Mouse (Mus musculus) CH12.LX (cell line): ENCODE data around the gene Gstm5. TPM values are rescaled to one million over a fixed set of nuclear protein-coding genes. Genes with fewer than 3 reads are reported as not detected.

Experiments
- DNase-seq: peaks from one replicate; pipeline ENCODE4 v3.0.0-alpha.2; 2013; ENCODE audit errors: extremely low read depth
- H3K27ac ChIP-seq: 2 replicates; pipeline ENCODE4 v1.5.1; 2012; ENCODE audit warnings: low read depth, mild to moderate bottlenecking, control low read depth, moderate library complexity; ENCODE audit not compliant: insufficient read depth
- H3K27me3 ChIP-seq: replicated peaks from 2 replicates; pipeline ENCODE3; 2012; ENCODE audit warnings: inconsistent platforms
- H3K36me3 ChIP-seq, 2 experiments: replicated peaks in 1 of 2; 2 replicates each; pipeline versions ENCODE3 to v1.6.1; 2012; ENCODE audit warnings: inconsistent platforms in 1 of 2, low read length in 1 of 2, mild to moderate bottlenecking in 1 of 2, mixed read lengths in 1 of 2, moderate library complexity in 1 of 2; ENCODE audit not compliant: control insufficient read depth in 1 of 2, insufficient read depth in 1 of 2
- H3K4me1 ChIP-seq, 2 experiments: 2 replicates each; pipeline ENCODE4 v1.6.1; 2012; ENCODE audit warnings: inconsistent platforms in 1 of 2, moderate library complexity in 1 of 2; ENCODE audit not compliant: insufficient read depth in 2 of 2, control insufficient read depth in 1 of 2
- H3K4me2 ChIP-seq: 2 replicates; pipeline ENCODE4 v1.6.1; 2012; ENCODE audit warnings: low read depth, mild to moderate bottlenecking, control low read depth; ENCODE audit not compliant: poor library complexity, insufficient read depth, severe bottlenecking
- H3K4me3 ChIP-seq, 3 experiments: fragments of 150-350 bp in 1 of 3; sonication (generic) in 1 of 3; replicated peaks in 1 of 3; 2 replicates each; pipeline versions ENCODE3 to v1.5.1; 2011 to 2012; ENCODE audit warnings: low read depth in 2 of 3, low read length in 2 of 3, mild to moderate bottlenecking in 2 of 3, moderate library complexity in 2 of 3, control low read depth in 1 of 3, improper control_type of control experiment in 1 of 3, inconsistent platforms in 1 of 3, mixed read lengths in 1 of 3; ENCODE audit not compliant: poor library complexity in 1 of 3
- H3K79me2 ChIP-seq: replicated peaks from 2 replicates; pipeline ENCODE4 v1.6.1; 2012; ENCODE audit warnings: mild to moderate bottlenecking, moderate library complexity; ENCODE audit not compliant: control insufficient read depth, poor library complexity, insufficient read depth, severe bottlenecking; ENCODE audit errors: extremely low read depth
- H3K9ac ChIP-seq: 2 replicates; pipeline ENCODE4 v1.6.1; 2012; ENCODE audit warnings: low read depth, mild to moderate bottlenecking, control low read depth, moderate library complexity; ENCODE audit not compliant: insufficient read depth
- H3K9me3 ChIP-seq: replicated peaks from 2 replicates; pipeline ENCODE3; 2012; ENCODE audit warnings: low read length, inconsistent platforms, mixed read lengths
- BHLHE40 ChIP-seq: IDR thresholded peaks from 2 replicates; pipeline ENCODE4 v1.6.1; 2011; ENCODE audit warnings: mild to moderate bottlenecking, low read depth, low read length, improper control_type of control experiment
- CTCF ChIP-seq, 2 experiments: IDR thresholded peaks in 1 of 2; conservative IDR thresholded peaks in 1 of 2; 2 replicates each; pipeline ENCODE4 v1.5.1; 2011 to 2012; ENCODE audit warnings: low read depth in 2 of 2, low read length in 2 of 2, improper control_type of control experiment in 1 of 2, inconsistent platforms in 1 of 2, mild to moderate bottlenecking in 1 of 2, moderate library complexity in 1 of 2
- E2F4 ChIP-seq: IDR thresholded peaks from 2 replicates; pipeline ENCODE4 v1.6.1; 2011; ENCODE audit warnings: low read depth, low read length, improper control_type of control experiment; ENCODE audit not compliant: insufficient replicate concordance
- EP300 ChIP-seq: IDR thresholded peaks from 2 replicates; pipeline ENCODE4 v1.6.1; 2011; ENCODE audit warnings: low read length, improper control_type of control experiment
- ETS1 ChIP-seq: conservative IDR thresholded peaks from 2 replicates; pipeline ENCODE4 v1.6.1; 2012; ENCODE audit warnings: low read depth, mild to moderate bottlenecking, inconsistent platforms, low read length, improper control_type of control experiment, moderate library complexity
- GABPA ChIP-seq: IDR thresholded peaks from 2 replicates; pipeline ENCODE4 v1.6.1; 2012; ENCODE audit warnings: low read depth, low read length, improper control_type of control experiment, inconsistent platforms; ENCODE audit not compliant: insufficient replicate concordance
- HCFC1 ChIP-seq: IDR thresholded peaks from 2 replicates; pipeline ENCODE4 v1.6.1; 2012; ENCODE audit warnings: low read depth, mild to moderate bottlenecking, inconsistent platforms, low read length, improper control_type of control experiment
- IRF4 ChIP-seq: IDR thresholded peaks from 2 replicates; pipeline ENCODE4 v1.6.1; 2014; ENCODE audit warnings: low read depth, mild to moderate bottlenecking, inconsistent platforms, low read length, improper control_type of control experiment
- JUND ChIP-seq: conservative IDR thresholded peaks from 2 replicates; pipeline ENCODE4 v1.6.1; 2011; ENCODE audit warnings: low read depth, low read length, improper control_type of control experiment
- KAT2A ChIP-seq: IDR thresholded peaks from 2 replicates; pipeline ENCODE4 v1.6.1; 2012; ENCODE audit warnings: low read length, improper control_type of control experiment, inconsistent platforms; ENCODE audit not compliant: insufficient replicate concordance
- MAFK ChIP-seq: IDR thresholded peaks from 2 replicates; pipeline ENCODE4 v1.6.1; 2011; ENCODE audit warnings: low read length, improper control_type of control experiment; ENCODE audit not compliant: insufficient replicate concordance
- MAX ChIP-seq: IDR thresholded peaks from 2 replicates; pipeline ENCODE4 v1.6.1; 2011; ENCODE audit warnings: low read length, improper control_type of control experiment
- MEF2A ChIP-seq: IDR thresholded peaks from 2 replicates; pipeline ENCODE4 v1.6.1; 2014; ENCODE audit warnings: low read depth, mild to moderate bottlenecking, inconsistent platforms, low read length, improper control_type of control experiment, borderline replicate concordance
- MXI1 ChIP-seq: IDR thresholded peaks from 2 replicates; pipeline ENCODE4 v1.6.1; 2011; ENCODE audit warnings: mild to moderate bottlenecking, low read depth, low read length, improper control_type of control experiment
- MYC ChIP-seq: IDR thresholded peaks from 2 replicates; pipeline ENCODE4 v1.6.1; 2011; ENCODE audit warnings: low read depth, mild to moderate bottlenecking, improper control_type of control experiment, low read length
- POLR2A ChIP-seq: IDR thresholded peaks from 2 replicates; pipeline ENCODE4 v1.6.1; 2011; ENCODE audit warnings: low read depth, mild to moderate bottlenecking, improper control_type of control experiment, low read length
- SIN3A ChIP-seq: IDR thresholded peaks from 2 replicates; pipeline ENCODE4 v1.6.1; 2012; ENCODE audit warnings: low read length, improper control_type of control experiment, inconsistent platforms
- SMC3 ChIP-seq: IDR thresholded peaks from 2 replicates; pipeline ENCODE4 v1.6.1; 2011; ENCODE audit warnings: low read depth, low read length, improper control_type of control experiment
- TBP ChIP-seq: conservative IDR thresholded peaks from 2 replicates; pipeline ENCODE4 v1.6.1; 2011; ENCODE audit warnings: low read depth, low read length, improper control_type of control experiment
- TCF12 ChIP-seq: IDR thresholded peaks from 2 replicates; pipeline ENCODE4 v1.6.1; 2014; ENCODE audit warnings: low read depth, mild to moderate bottlenecking, inconsistent platforms, low read length, improper control_type of control experiment
- USF2 ChIP-seq: conservative IDR thresholded peaks from 2 replicates; pipeline ENCODE4 v1.6.1; 2011; ENCODE audit warnings: low read depth, low read length, improper control_type of control experiment
- ZC3H11A ChIP-seq: IDR thresholded peaks from 2 replicates; pipeline ENCODE4 v1.6.1; 2012; ENCODE audit warnings: low read depth, mild to moderate bottlenecking, inconsistent platforms, low read length, improper control_type of control experiment
- ZNF384 ChIP-seq: IDR thresholded peaks from 2 replicates; pipeline ENCODE4 v1.6.1; 2012; ENCODE audit warnings: low read depth, low read length, improper control_type of control experiment, inconsistent platforms
- dilution Hi-C: fragments of 300-500 bp; cut with MboI; formaldehyde crosslinking; loops from 2 replicates; pipeline ENCODE4 v1.14.3; 2020; ENCODE audit warnings: low sequenced_read_pairs; ENCODE audit not compliant: extremely low pct_unique_long_range_greater_than_20kb, extremely low pct_ligation_motif_present
- in situ Hi-C: fragments of 300-500 bp; cut with MboI; formaldehyde crosslinking; loops from 3 replicates; pipeline ENCODE4 v1.14.3; 2019; ENCODE audit warnings: low sequenced_read_pairs, low pct_ligation_motif_present, low pct_unique_long_range_greater_than_20kb, mixed read lengths
- polyA plus RNA-seq: library from polyadenylated mRNA; unstranded; fragments of >175 nt; gene quantifications from 2 replicates; pipeline ENCODE4 v1.2.1, GENCODE M21; 2012; ENCODE audit warnings: low read depth; ENCODE audit not compliant: insufficient read length
- total RNA-seq, 2 experiments: library from RNA; depleted of rRNA; stranded (reverse); fragments of 300-350 nt in 1 of 2; fragments of >200 nt in 1 of 2; gene quantifications; 2 replicates each; pipeline ENCODE4 v1.2.3; 2012 to 2014

Gene Gstm5
- total and polyA plus RNA-seq, 3 experiments = 2.2 to 4.9 (median 4.2) TPM

GRCm38 (mm10) chr3:107849693-107850031 is 46.0 kb upstream of the Gstm5 start:
- Histone ChIP-seq H3K36me3 (no peaks in the 10 kb centered on the region), H3K9me3 (no peaks in the 10 kb centered on the region), H3K27ac (no peak overlapping the region), H3K4me1 (peaks cover 29 to 70% of the 10 kb centered on the region in 2 experiments), H3K27me3 (no peaks in the 10 kb centered on the region), H3K79me2 (no peaks in the 10 kb centered on the region), H3K4me2 (no peak overlapping the region), H3K4me3 (no peak overlapping the region), H3K9ac (no peak overlapping the region)
- dilution Hi-C loops (no loop called here), in situ Hi-C loops (no loop called here)
- TF ChIP-seq BHLHE40 = no peak
- TF ChIP-seq EP300 = peak; percentile 43
- no peak for TF ChIP-seq JUND
- no peak for TF ChIP-seq GABPA
- TF ChIP-seq MEF2A = no peak
- TF ChIP-seq HCFC1 = no peak
- TF ChIP-seq KAT2A = no peak
- no peak for DNase-seq

DNA sequence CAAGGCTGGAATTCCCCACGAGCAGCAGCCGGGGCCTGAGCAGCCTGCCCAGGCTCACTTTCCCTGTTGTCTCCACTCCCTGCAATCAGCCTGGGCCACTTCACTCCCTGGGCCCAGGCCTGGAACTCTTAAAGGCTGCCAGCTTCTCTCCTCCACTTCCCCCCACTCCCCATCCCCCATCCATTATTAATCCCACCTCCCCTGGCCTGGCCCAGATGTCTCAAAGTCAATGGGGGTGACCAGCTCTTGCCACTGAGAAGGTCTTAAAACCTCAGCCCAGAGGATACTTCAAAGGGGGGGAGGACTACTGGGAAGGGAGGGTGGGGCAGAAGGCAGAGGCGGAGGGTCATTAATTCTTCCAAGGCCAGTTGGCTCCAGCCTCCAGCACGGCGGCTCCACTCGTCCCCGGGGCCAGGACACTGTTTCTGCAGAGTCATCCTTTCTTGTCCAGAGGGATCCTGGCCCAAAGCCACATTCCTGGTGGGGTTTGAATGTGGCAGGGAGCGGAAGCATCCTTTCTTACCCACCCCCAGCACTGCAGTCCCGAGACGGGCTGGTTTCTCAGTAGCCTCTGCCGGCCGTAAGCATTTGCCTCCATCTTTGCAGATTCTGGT is 45.1 kb upstream of the Gstm5 start:
- H3K4me1 ChIP-seq = peaks cover 29 to 71% of the 10 kb centered on the region in 2 experiments

More for the DNA sequence above, 45.1 kb upstream of the Gstm5 start:
- no peaks in the 10 kb centered on the region for H3K9me3 ChIP-seq
- H3K79me2 ChIP-seq = no peaks in the 10 kb centered on the region
- no peaks in the 10 kb centered on the region for H3K27me3 ChIP-seq
- TF ChIP-seq GABPA (no peak), JUND (no peak), ZNF384 (no peak), MEF2A (no peak), ETS1 (no peak), SIN3A (no peak), MAFK (no peak), ZC3H11A (no peak), MXI1 (no peak), SMC3 (no peak), IRF4 (no peak), CTCF (conservative IDR thresholded peaks at IDR 0.05 in 1 of 2, IDR thresholded peaks at IDR 0.05 in 1 of 2; ENCODE audit: low read depth in 2 of 2, low read length in 2 of 2) (no peak), USF2 (no peak), MYC (no peak), TBP (no peak), MAX (no peak), TCF12 (no peak), POLR2A (no peak), HCFC1 (no peak), E2F4 (no peak)
- no peak overlapping the region for H3K4me2 ChIP-seq
- dilution Hi-C loops (no loop called here), in situ Hi-C loops (no loop called here)
- no peak overlapping the region for H3K9ac ChIP-seq
- H3K27ac ChIP-seq = no peak overlapping the region
- no peaks in the 10 kb centered on the region for H3K36me3 ChIP-seq
- DNase-seq = no peak
- H3K4me3 ChIP-seq = no peak overlapping the region
